Mouse (Mus musculus) heart, embryonic 15.5 days (tissue): ENCODE measurements around the gene Bcl2. TPM values are rescaled to one million over a fixed set of nuclear protein-coding genes. Genes with fewer than 3 reads are reported as not detected.

Source experiments
- ATAC-seq: fragments of 200-750 bp; cut with Nextera tagmentation; replicated peaks from 2 replicates; pipeline ENCODE4 v1.8.0; 2017; ENCODE audit warnings: low read depth, moderate TSS enrichment; ENCODE audit not compliant: insufficient number of reproducible peaks, insufficient read depth, low FRiP score
- H3K27ac ChIP-seq: fragments of 300-500 bp; sonication (generic); 2 replicates; pipeline ENCODE4 v1.5.1; 2015; ENCODE audit warnings: mild to moderate bottlenecking, inconsistent platforms
- H3K27me3 ChIP-seq: fragments of 300-500 bp; sonication (generic); 2 replicates; pipeline ENCODE4 v1.6.1; 2015; ENCODE audit warnings: inconsistent platforms
- H3K36me3 ChIP-seq: fragments of 300-500 bp; sonication (generic); 2 replicates; pipeline ENCODE4 v1.6.1; 2015; ENCODE audit warnings: mild to moderate bottlenecking, inconsistent platforms
- H3K4me1 ChIP-seq: fragments of 300-500 bp; sonication (generic); replicated peaks from 2 replicates; pipeline ENCODE4 v1.6.1; 2015; ENCODE audit warnings: inconsistent platforms
- H3K4me2 ChIP-seq: fragments of 300-500 bp; sonication (generic); 2 replicates; pipeline ENCODE4 v1.6.1; 2015; ENCODE audit warnings: inconsistent platforms, mild to moderate bottlenecking, moderate library complexity
- H3K4me3 ChIP-seq: fragments of 300-500 bp; sonication (generic); 2 replicates; pipeline ENCODE4 v1.5.1; 2015; ENCODE audit warnings: mild to moderate bottlenecking, inconsistent platforms
- H3K9ac ChIP-seq: fragments of 300-500 bp; sonication (generic); 2 replicates; pipeline ENCODE4 v1.6.1; 2015; ENCODE audit warnings: mild to moderate bottlenecking, inconsistent platforms
- H3K9me3 ChIP-seq: fragments of 300-500 bp; sonication (generic); replicated peaks from 2 replicates; pipeline ENCODE4 v1.6.1; 2016; ENCODE audit warnings: inconsistent platforms
- WGBS: fragments of 180-500 bp; shearing (Covaris S2); methylation state at CpG from one replicate; pipeline ENCODE4 v1.1.7; 2015; ENCODE audit warnings: mixed read lengths; 5-methylcytosine and 5-hydroxymethylcytosine counted together
- polyA plus RNA-seq: library from polyadenylated mRNA; unstranded; fragments of >200 nt; fragmentation: Nextera tagmentation; extraction: Ambion mirVana; gene quantifications from 2 replicates; pipeline ENCODE4 v1.2.1, GENCODE M21; 2015

The Bcl2 gene
- polyA plus RNA-seq, 1 experiment from 2014 or later, result 7.4 TPM

- H3K27ac ChIP-seq, result no peak overlapping the region
- 83% methylated on average over 5 of the region's 5 CpGs for WGBS
- H3K9me3 ChIP-seq, result no peaks in the 10 kb centered on the region
- no peak overlapping the region for H3K9ac ChIP-seq
- no peak overlapping the region for H3K4me3 ChIP-seq
- no peaks in the 10 kb centered on the region for H3K27me3 ChIP-seq
- H3K4me1 ChIP-seq, result peaks cover 15% of the 10 kb centered on the region
- H3K4me2 ChIP-seq, result no peak overlapping the region
- no peak for ATAC-seq
- H3K36me3 ChIP-seq, result no peaks in the 10 kb centered on the region
Observed at GRCm38 (mm10) chr1:106656207-106656738, 57.8 kb downstream of the Bcl2 start.

GRCm38 (mm10) chr1:106654254-106654653 is 59.8 kb downstream of the Bcl2 start:
- H3K4me1 ChIP-seq, result peaks cover 15% of the 10 kb centered on the region
- H3K36me3 ChIP-seq, result no peaks in the 10 kb centered on the region
- H3K9ac ChIP-seq, result no peak overlapping the region
- no peaks in the 10 kb centered on the region for H3K27me3 ChIP-seq
- ATAC-seq, result no peak
- H3K27ac ChIP-seq, result no peak overlapping the region
- WGBS, result 89% methylated on average over 6 of the region's 6 CpGs
- no peaks in the 10 kb centered on the region for H3K9me3 ChIP-seq
- H3K4me2 ChIP-seq, result no peak overlapping the region
- no peak overlapping the region for H3K4me3 ChIP-seq

GRCm38 (mm10) chr1:106653441-106653860 is 60.6 kb downstream of the Bcl2 start:
- H3K9me3 ChIP-seq, result no peaks in the 10 kb centered on the region
- peak overlapping the region; percentile 24; the same call in 1 of the 2 replicates for H3K27ac ChIP-seq
- peak; percentile 60; the same call in 1 of the 2 replicates for ATAC-seq
- WGBS, result 31% methylated on average over 4 of the region's 4 CpGs
- peaks cover 15% of the 10 kb centered on the region for H3K4me1 ChIP-seq
- no peak overlapping the region for H3K4me2 ChIP-seq
- no peak overlapping the region for H3K9ac ChIP-seq
- H3K27me3 ChIP-seq, result no peaks in the 10 kb centered on the region
- no peak overlapping the region for H3K4me3 ChIP-seq
- H3K36me3 ChIP-seq, result no peaks in the 10 kb centered on the region

- no peaks in the 10 kb centered on the region for H3K36me3 ChIP-seq
- H3K27me3 ChIP-seq, result no peaks in the 10 kb centered on the region
- ATAC-seq, result no peak
- H3K4me3 ChIP-seq, result no peak overlapping the region
- H3K27ac ChIP-seq, result no peak overlapping the region
- H3K9me3 ChIP-seq, result no peaks in the 10 kb centered on the region
- H3K4me1 ChIP-seq, result peaks cover 15% of the 10 kb centered on the region
- H3K9ac ChIP-seq, result no peak overlapping the region
- WGBS, result 79% methylated on average over 7 of the region's 7 CpGs
- H3K4me2 ChIP-seq, result no peak overlapping the region
Observed at GRCm38 (mm10) chr1:106651211-106651610, 62.9 kb downstream of the Bcl2 start.

- H3K4me3 ChIP-seq, result no peak overlapping the region
- peaks cover 15% of the 10 kb centered on the region for H3K4me1 ChIP-seq
- 0 out of 2 replicates have a peak, but pooled peaks have one; percentile 31 for ATAC-seq
- H3K9me3 ChIP-seq, result no peaks in the 10 kb centered on the region
- H3K9ac ChIP-seq, result no peak overlapping the region
- H3K4me2 ChIP-seq, result no peak overlapping the region
- H3K27ac ChIP-seq, result no peak overlapping the region
- H3K36me3 ChIP-seq, result no peaks in the 10 kb centered on the region
- H3K27me3 ChIP-seq, result no peaks in the 10 kb centered on the region
- WGBS, result 71% methylated on average over 4 of the region's 4 CpGs
Observed at GRCm38 (mm10) chr1:106650427-106650826, 63.6 kb downstream of the Bcl2 start.

- Histone ChIP-seq H3K9ac (no peak overlapping the region), H3K9me3 (no peaks in the 10 kb centered on the region), H3K27me3 (no peaks in the 10 kb centered on the region), H3K36me3 (no peaks in the 10 kb centered on the region), H3K4me1 (peaks cover 8% of the 10 kb centered on the region; the same call in 1 of the 2 replicates), H3K4me2 (no peak overlapping the region), H3K4me3 (no peak overlapping the region), H3K27ac (no peak overlapping the region)
- ATAC-seq, result no peak
- 77% methylated on average over 3 of the region's 3 CpGs for WGBS
Observed at GRCm38 (mm10) chr1:106647336-106647735, 66.7 kb downstream of the Bcl2 start.

- Histone ChIP-seq H3K4me2 (no peak overlapping the region), H3K4me3 (no peak overlapping the region), H3K36me3 (no peaks in the 10 kb centered on the region), H3K4me1 (0 out of 2 replicates have a peak, but pooled peaks cover 4% of the 10 kb centered on the region), H3K9me3 (no peaks in the 10 kb centered on the region), H3K27ac (no peak overlapping the region), H3K9ac (no peak overlapping the region), H3K27me3 (no peaks in the 10 kb centered on the region)
- WGBS, result 79% methylated on average over 4 of the region's 4 CpGs
- no peak for ATAC-seq
Observed at GRCm38 (mm10) chr1:106644566-106644965, 69.5 kb downstream of the Bcl2 start.

- Histone ChIP-seq H3K9me3 (no peaks in the 10 kb centered on the region), H3K4me1 (0 out of 2 replicates have a peak, but pooled peaks cover 4% of the 10 kb centered on the region), H3K4me3 (no peak overlapping the region), H3K27ac (no peak overlapping the region), H3K36me3 (no peaks in the 10 kb centered on the region), H3K9ac (no peak overlapping the region), H3K27me3 (no peaks in the 10 kb centered on the region), H3K4me2 (no peak overlapping the region)
- 51% methylated on average over 3 of the region's 3 CpGs for WGBS
- no peak for ATAC-seq
Observed at GRCm38 (mm10) chr1:106643527-106643926, 70.5 kb downstream of the Bcl2 start.

- Histone ChIP-seq H3K4me3 (no peak overlapping the region), H3K9ac (no peak overlapping the region)
- no peak for ATAC-seq
Observed at GRCm38 (mm10) chr1:106640577-106640976, 73.5 kb downstream of the Bcl2 start.

GRCm38 (mm10) chr1:106637705-106638104 is 76.4 kb downstream of the Bcl2 start:
- Histone ChIP-seq H3K27me3 (no peaks in the 10 kb centered on the region), H3K36me3 (no peaks in the 10 kb centered on the region), H3K9me3 (no peaks in the 10 kb centered on the region), H3K9ac (no peak overlapping the region), H3K4me3 (no peak overlapping the region), H3K4me1 (peaks cover 11% of the 10 kb centered on the region), H3K27ac (no peak overlapping the region), H3K4me2 (no peak overlapping the region)
- 91% methylated on average over 11 of the region's 11 CpGs for WGBS
- ATAC-seq, result no peak

More at GRCm38 (mm10) chr1:106640577-106640976, 73.5 kb downstream of the Bcl2 start:
- Histone ChIP-seq H3K4me2 (no peak overlapping the region), H3K36me3 (no peaks in the 10 kb centered on the region), H3K4me1 (peaks cover 11% of the 10 kb centered on the region; the same call in 1 of the 2 replicates), H3K27ac (no peak overlapping the region), H3K27me3 (no peaks in the 10 kb centered on the region), H3K9me3 (no peaks in the 10 kb centered on the region)
- WGBS, result 93% methylated on average over 1 of the region's 1 CpGs

- no peak overlapping the region for H3K9ac ChIP-seq
- H3K27me3 ChIP-seq, result no peaks in the 10 kb centered on the region
- H3K36me3 ChIP-seq, result no peaks in the 10 kb centered on the region
- no peaks in the 10 kb centered on the region for H3K9me3 ChIP-seq
- no peak for ATAC-seq
- WGBS, result 35% methylated on average over 2 of the region's 2 CpGs
- H3K4me1 ChIP-seq, result peaks cover 16% of the 10 kb centered on the region
- H3K4me3 ChIP-seq, result no peak overlapping the region
- H3K27ac ChIP-seq, result no peak overlapping the region
- H3K4me2 ChIP-seq, result no peak overlapping the region
Observed at GRCm38 (mm10) chr1:106636714-106637113, 77.4 kb downstream of the Bcl2 start.

- Histone ChIP-seq H3K4me3 (no peak overlapping the region), H3K27ac (peak overlapping the region; percentile 69), H3K4me2 (no peak overlapping the region), H3K9ac (no peak overlapping the region), H3K4me1 (peaks cover 46% of the 10 kb centered on the region), H3K27me3 (no peaks in the 10 kb centered on the region), H3K9me3 (no peaks in the 10 kb centered on the region), H3K36me3 (no peaks in the 10 kb centered on the region)
- 16% methylated on average over 3 of the region's 3 CpGs for WGBS
- ATAC-seq, result peak; percentile 67
Observed at GRCm38 (mm10) chr1:106633207-106633606, 80.9 kb downstream of the Bcl2 start.
